Mouse (Mus musculus) ovary, adult 18-20 months (tissue): ENCODE results near the gene Mif4gd.

Source experiments
- DNase-seq: peaks from one replicate; pipeline ENCODE4 v3.0.0; 2022; ENCODE audit warnings: low spot score, mixed read lengths

Gene Mif4gd

GRCm38 (mm10) chr11:115632862-115633261, 20.1 kb upstream of the Mif4gd start:
- DNase-seq: no peak

GRCm38 (mm10) chr11:115632247-115632646, 19.5 kb upstream of the Mif4gd start:
- DNase-seq: no peak

GRCm38 (mm10) chr11:115631505-115631890, 18.7 kb upstream of the Mif4gd start:
- DNase-seq: no peak

- DNase-seq: no peak
These were observed 18.0 kb upstream of the Mif4gd start for GRCm38 (mm10) chr11:115630532-115631504.

GRCm38 (mm10) chr11:115629734-115630531, 17.2 kb upstream of the Mif4gd start:
- no peak for DNase-seq

- DNase-seq: no peak
These were observed 15.8 kb upstream of the Mif4gd start for GRCm38 (mm10) chr11:115628465-115629101.

- DNase-seq: peak; percentile 100
These were observed 15.1 kb upstream of the Mif4gd start, which contains the start of gene Slc25a19 for GRCm38 (mm10) chr11:115627705-115628464. Gene Slc25a19, minus strand, starts transcription at chr11:115628295.

- no peak for DNase-seq
These were observed 14.3 kb upstream of the Mif4gd start for GRCm38 (mm10) chr11:115626824-115627616.

GRCm38 (mm10) chr11:115625877-115626276, 13.1 kb upstream of the Mif4gd start:
- no peak for DNase-seq

GRCm38 (mm10) chr11:115623487-115624070, 10.8 kb upstream of the Mif4gd start:
- no peak for DNase-seq

GRCm38 (mm10) chr11:115619949-115620348, 7.2 kb upstream of the Mif4gd start:
- DNase-seq: no peak

- DNase-seq: no peak
These were observed 6.2 kb upstream of the Mif4gd start for GRCm38 (mm10) chr11:115618732-115619516.

- DNase-seq: no peak
These were observed 5.2 kb upstream of the Mif4gd start for GRCm38 (mm10) chr11:115618001-115618400.

- DNase-seq: no peak
These were observed 4.1 kb upstream of the Mif4gd start for GRCm38 (mm10) chr11:115616893-115617292.

GRCm38 (mm10) chr11:115616371-115616770, 3.6 kb upstream of the Mif4gd start:
- no peak for DNase-seq

- no peak for DNase-seq
These were observed 3.1 kb upstream of the Mif4gd start for GRCm38 (mm10) chr11:115615875-115616274.

GRCm38 (mm10) chr11:115615108-115615825, 2.5 kb upstream of the Mif4gd start:
- DNase-seq: no peak

GRCm38 (mm10) chr11:115614346-115615107, 1.8 kb upstream of the Mif4gd start:
- no peak for DNase-seq
